Mouse (Mus musculus) megakaryocyte-erythroid progenitor cell, adult 5-6 weeks (primary cell): Measurements from ENCODE around the gene Sult2a6. TPM values are rescaled to one million over a fixed set of nuclear protein-coding genes. Genes with fewer than 3 reads are reported as not detected.

Source experiments
- ATAC-seq: replicated peaks from 2 replicates; pipeline ENCODE4 v1.8.0; 2016; ENCODE audit warnings: mild to moderate bottlenecking, inconsistent platforms; ENCODE audit not compliant: severe bottlenecking, poor library complexity, low FRiP score, low TSS enrichment
- total RNA-seq, 2 experiments: library from RNA; stranded (forward) in 1 of 2; stranded (reverse) in 1 of 2; fragments of 200-1000, 215-1000 nt in 1 of 2; fragments of >200 nt in 1 of 2; fragmentation: Nextera tagmentation in 1 of 2; gene quantifications; 2 replicates each; pipeline ENCODE4 v1.2.3; 2014 to 2017

Sult2a6 gene
- total RNA-seq (2014; fragmentation: Nextera tagmentation), result not detected in 2 replicates
- total RNA-seq (2017), result not detected in 2 replicates

- no peak for ATAC-seq
Measured at GRCm38 (mm10) chr7:14254770-14255169, at the start of gene Sult2a6. Sult2a6 (minus strand) TSS chr7:14254870.

GRCm38 (mm10) chr7:14215231-14215630 is 39.4 kb downstream of the Sult2a6 start:
- no peak for ATAC-seq

GRCm38 (mm10) chr7:14203417-14203816 is 51.3 kb downstream of the Sult2a6 start:
- no peak for ATAC-seq

GRCm38 (mm10) chr7:14202487-14202886 is 52.2 kb downstream of the Sult2a6 start:
- ATAC-seq, result no peak

Other genes with a start within 250 kb of the Sult2a6 start
- gene Sult2a3, start 131.8 kb downstream of the Sult2a6 start, total RNA-seq (2014; fragmentation: Nextera tagmentation), result not detected in 2 replicates
- not detected in 2 replicates for gene Sult2a3, start 131.8 kb downstream of the Sult2a6 start, total RNA-seq (2017)
- not detected in 2 replicates for gene Obox8, start 78.7 kb upstream of the Sult2a6 start, total RNA-seq (2014; fragmentation: Nextera tagmentation)
- gene Obox8, start 78.7 kb upstream of the Sult2a6 start, total RNA-seq (2017), result not detected in 2 replicates
- gene Sult2a8, start 191.9 kb upstream of the Sult2a6 start, total RNA-seq (2014; fragmentation: Nextera tagmentation), result not detected in 2 replicates
- gene Sult2a8, start 191.9 kb upstream of the Sult2a6 start, total RNA-seq (2017), result not detected in 2 replicates
- gene Sult2a7, start 239.4 kb upstream of the Sult2a6 start, total RNA-seq (2014; fragmentation: Nextera tagmentation), result not detected in 2 replicates
- gene Sult2a7, start 239.4 kb upstream of the Sult2a6 start, total RNA-seq (2017), result not detected in 2 replicates